Mouse (Mus musculus) liver, embryonic 14.5 days (tissue): Measurements from ENCODE around the gene Capn7.

Experiments used
- CTCF ChIP-seq: IDR thresholded peaks from 2 replicates; pipeline ENCODE4 v1.5.1; 2016; ENCODE audit warnings: antibody characterized with exemption, low read depth, control low read depth
- EP300 ChIP-seq: IDR thresholded peaks from 2 replicates; pipeline ENCODE4 v1.6.1; 2016; ENCODE audit warnings: antibody characterized with exemption, low read depth

- TF ChIP-seq CTCF (no peak), EP300 (no peak)
Measured at GRCm38 (mm10) chr14:31410737-31411136, 74.3 kb downstream of the Capn7 start.
